Mouse (Mus musculus) mesoderm, embryonic 11.5 days (tissue): ENCODE data around the gene L3mbtl3.

Source experiments
- DNase-seq: peaks from one replicate; pipeline ENCODE4 v3.0.0-alpha.2; 2012; ENCODE audit warnings: low read depth, low spot score

L3mbtl3 gene

DNA sequence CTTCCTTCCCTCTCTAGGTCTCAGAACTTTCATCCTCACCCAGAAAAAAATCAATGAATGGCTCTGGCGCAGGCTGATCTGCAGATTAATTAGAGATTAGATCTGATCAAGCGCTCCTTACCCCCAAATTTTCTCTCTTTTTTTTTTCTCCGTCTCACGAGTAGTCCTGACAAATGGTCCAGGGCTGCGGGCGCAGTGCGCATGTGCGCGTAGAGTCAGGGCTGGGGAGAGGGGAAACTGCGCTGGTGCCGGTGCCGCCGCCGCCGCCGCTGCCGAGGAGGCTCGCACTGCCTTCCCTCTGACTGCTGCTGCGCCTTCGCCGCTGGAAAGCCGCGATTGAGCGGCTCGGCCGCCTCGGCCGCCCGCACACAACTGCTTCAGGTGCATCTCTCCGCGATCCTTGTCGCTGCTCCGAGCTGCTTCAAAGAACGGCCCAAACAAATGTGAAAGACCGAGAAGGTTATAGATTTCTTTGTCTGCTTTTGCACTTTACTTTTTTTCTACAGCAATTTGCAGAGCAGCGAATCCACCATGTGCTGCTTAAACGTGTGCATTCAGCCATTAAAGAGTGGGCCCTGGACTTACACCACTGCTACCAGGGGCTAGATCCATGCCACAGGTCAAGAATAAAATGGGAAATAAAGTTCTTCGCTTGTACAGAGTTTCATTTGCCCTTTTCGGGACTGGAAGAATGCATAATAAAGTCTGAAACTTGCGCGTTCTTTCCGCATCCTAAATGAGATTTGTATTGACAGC is at the start of gene L3mbtl3:
L3mbtl3 (minus strand) TSS at position 182 of the 756 bp plus-strand sequence.
- DNase-seq: peak; percentile 94

DNA sequence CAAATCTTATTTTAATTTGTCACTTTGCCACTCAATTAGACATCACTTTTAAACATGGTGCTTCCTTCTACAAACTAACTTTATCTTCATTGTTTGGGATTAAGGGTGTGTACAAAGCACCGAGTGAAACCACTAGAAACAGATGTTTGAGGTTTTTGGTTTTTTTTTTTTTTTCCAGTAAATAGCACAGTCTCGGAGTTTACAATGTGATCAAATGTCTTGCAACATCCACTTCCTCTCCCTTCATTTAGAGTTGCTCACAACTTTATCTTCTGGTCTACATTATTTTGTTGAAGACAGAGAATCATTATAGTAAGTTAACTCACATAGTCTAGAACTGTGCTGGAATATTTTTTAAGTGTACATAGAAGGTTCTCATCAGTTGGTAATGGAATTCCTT is 45.4 kb upstream of the L3mbtl3 start:
- no peak for DNase-seq

DNA sequence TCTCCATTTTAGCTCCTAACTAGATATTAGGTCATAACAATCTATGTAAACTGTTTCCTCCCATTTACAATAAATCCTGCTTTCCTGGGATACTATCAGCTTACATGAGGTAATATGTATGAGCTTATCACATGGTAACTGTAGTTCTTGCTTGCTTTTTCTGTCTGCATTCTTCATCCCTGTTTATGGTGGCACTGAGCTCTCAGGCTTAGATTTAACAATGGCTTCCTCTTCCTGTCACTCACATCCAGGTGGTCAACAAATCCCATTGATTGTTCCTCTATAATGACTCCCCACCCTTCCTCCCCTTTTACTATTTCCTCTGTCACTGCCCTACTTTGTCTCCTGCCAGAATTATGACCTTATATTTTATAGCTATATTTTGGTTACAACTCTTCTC is 12.9 kb upstream of the L3mbtl3 start:
- no peak for DNase-seq

DNA sequence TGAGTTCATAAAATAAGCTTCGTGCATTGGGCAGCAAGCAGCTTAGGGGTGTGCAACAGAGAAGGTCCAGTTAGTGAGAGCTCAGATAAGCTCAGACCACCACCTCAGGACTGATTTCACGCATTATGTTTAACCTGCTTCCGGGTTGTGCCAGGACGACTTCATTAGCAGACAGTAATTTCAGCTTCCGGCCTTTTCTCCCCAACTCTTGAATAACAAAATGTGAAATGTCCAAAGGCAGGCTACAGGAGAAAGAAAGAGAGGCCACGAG is 1.5 kb upstream of the L3mbtl3 start:
- DNase-seq: no peak

DNA sequence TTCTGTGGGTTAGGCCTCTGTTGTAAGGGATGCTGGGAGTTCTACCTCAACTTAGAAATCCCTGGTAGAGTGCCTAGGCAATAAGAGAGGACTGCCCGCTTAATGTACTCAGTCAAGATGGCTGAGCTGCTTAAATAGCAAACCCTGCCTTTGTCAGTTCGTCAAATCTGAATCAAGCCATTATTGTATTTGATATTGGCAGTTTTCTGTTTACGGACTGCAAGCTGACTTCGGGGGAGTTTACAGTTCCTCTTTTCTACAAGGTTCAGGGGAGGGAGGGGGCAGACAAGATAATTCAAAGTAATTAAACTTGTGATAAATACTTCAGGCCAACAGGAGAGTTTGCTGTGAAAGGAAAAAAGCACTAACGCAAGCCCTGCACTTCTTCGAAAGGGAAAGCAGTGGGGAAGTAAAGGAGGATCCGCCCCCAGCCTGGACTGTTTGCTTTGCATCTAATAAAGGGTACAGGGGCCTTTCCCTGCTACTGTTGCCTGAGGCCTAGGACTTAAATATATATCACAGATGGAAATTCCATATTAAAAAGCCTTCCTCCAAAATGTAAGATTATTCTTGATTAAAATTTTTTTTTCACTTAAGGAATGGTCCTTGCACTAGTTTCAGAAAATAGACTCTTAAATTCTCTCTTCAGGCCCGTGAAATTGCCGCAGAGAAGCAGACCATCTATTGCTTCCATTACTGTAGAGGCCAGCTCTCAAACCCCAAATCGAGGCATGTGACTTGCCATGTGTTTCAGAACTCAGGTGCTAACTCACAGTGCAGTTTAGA is 968 bp upstream of the L3mbtl3 start:
- peak; percentile 23 for DNase-seq

DNA sequence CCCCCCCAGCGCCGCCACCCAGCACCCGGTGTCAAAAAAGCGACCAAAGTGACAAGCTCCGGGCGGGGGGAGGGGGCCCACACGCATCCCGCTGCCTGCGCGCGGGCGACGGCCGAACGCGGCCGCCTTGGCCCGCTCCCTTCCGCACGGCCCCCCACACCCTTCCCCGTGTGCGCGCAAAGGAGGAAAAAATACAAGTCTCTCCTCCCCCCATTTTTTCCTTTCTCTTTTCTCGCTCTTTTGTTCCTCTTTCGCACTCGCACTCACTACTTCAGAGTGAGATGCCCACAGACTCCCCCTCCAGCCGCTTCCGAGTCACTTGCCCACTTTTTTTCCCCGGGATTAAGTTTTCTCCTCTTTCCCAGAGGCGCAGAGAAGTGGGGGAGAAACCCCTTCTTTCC is 420 bp downstream of the L3mbtl3 start:
- no peak for DNase-seq

DNA sequence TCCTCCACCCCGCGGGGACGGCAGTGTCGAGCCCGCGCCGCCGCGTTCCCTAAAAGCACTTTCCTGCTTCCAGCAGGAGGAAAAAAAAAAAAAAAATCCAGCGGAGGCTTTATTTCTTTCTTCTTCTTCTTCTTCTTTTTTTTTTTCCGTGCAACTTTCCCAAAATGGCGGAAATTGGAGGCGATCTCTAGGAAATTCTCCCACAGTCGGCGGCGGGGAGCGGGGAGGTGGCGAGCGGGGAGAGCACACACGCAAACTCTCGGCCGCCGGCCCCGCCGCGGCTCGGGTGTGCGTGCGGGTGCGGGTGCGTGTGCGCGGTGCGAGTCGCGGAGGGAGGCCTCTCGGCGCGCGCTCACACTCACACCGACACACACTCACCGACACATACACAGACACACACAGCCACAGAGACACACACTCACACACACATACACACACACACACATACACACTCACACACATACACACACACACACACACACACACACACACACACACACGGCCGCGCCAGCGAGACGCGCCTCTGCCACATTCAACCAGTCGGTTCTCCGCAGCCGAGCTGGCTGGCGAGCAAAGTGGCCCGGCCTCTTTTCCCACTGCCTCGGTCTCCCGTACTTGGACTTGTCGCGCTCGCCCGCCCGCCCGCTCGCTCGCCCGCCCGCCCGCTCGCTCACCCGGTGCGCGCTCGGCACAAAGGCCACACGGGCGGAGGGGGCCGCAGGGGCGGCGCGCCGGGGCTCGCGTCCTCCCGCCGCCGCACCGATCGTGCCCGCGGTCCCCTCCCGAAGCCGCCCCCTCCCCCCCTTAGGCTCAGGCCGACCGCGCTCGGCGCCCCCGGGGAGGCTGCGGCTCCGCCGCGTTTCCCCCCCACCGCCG is 1.1 kb downstream of the L3mbtl3 start:
- DNase-seq: peak; percentile 65

DNA sequence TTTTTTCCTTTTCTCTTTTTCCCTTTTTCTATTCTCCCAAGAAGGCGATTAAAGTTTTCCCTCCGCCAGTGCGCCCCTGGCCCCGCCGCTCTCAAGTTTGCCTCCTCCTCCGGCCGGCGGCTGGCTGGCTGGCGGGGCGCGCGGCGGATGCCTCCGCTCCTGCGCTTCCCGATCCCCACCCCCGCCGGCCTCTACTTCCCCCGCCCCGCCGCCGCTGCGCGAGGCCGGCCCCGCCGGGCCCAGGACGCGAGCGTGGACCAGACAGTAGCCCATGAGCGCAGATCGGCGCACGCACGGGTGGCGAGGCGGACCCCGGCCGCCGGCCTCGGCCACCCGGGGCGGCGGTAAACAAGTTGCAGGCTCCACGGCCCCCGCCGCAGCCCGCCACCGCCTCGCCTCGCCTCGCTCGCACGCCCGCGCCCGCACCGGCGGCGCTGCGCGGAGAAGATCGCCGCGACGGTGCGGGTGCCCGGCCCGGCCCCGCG is 1.8 kb downstream of the L3mbtl3 start:
- peak; percentile 59 for DNase-seq

DNA sequence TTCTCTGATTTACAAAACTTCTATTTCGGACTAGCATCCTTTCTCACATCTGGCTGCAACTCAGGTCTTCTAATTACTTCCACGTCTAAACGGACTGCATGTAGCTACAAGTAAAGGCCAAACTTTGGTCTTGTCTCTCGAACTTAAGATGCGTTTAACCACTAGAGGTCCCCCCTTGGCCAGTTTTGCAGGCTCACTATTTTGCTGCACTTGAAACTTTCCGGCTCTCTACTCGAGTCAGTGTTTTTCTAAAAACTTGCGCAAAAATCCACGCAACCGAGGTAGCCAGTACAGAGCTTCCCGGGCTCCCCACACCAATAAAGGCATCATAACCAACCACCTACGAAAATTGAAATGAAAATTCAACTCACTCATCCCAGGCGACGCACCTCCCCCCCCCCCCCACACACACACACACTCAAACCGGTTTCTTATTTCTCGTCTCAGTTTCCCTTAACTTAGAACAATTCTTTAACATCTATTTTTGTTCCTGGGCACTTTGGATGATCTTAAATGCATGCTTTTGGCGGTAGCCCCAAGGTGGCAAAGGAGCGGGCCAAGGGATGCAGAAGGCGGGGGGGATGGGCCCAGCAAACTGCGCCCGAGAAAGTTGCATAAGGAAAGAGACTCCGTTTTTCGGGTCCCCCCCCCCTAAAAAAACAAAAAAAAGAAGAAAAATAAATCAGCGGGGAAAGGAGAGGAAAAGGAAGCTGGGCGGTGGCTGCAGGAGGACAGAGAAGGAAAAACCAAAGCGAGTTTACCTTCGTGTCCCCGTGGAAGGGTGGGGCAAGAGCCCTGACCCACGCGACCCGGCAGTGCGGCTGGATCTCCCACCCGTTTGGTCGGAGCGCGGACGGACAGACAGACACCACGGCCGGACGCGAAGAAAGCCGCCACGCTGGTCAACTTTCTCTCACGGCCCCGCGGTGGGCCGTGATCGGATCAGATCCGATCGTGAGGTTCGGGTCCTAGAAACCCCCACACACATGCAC is 2.5 kb downstream of the L3mbtl3 start:
- peak; percentile 87 for DNase-seq

DNA sequence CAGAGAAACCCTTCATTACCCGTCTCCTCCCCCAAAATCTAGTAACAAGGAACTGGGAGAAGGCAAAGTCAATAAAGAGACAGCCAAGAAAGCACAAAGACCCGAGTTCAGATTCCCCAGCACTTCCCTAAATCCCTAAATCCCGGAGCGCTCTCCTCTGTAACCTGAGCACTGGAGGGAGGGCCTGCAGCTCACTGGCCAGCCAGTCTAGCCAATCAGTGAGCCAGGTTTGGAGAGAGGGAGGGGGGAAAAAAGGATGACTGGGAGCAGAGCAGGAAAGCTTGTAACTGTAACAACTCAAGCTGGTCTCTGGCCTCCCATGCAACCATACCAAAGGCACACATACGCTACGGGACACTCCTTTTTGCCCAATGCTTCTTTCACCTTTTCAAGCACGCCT is 4.4 kb downstream of the L3mbtl3 start:
- DNase-seq: peak; percentile 43

DNA sequence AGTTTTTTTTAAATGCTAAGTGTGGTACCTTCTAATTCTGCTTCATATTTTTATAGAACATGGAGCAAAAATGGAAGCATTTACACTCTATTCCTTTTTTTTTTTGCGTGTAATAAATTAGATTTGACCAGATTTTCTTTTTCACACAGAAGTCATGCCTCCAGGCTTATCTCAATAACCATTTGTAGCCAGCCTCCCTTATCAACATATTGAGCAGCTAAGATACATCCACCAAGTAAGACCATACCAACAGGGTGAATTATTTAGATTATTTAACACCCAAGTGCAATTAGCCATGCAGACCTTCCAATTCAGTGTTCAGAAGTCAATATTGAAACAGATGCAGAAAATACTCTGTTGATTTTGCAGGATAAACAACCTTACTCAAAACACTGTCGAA is 10.8 kb downstream of the L3mbtl3 start:
- no peak for DNase-seq

DNA sequence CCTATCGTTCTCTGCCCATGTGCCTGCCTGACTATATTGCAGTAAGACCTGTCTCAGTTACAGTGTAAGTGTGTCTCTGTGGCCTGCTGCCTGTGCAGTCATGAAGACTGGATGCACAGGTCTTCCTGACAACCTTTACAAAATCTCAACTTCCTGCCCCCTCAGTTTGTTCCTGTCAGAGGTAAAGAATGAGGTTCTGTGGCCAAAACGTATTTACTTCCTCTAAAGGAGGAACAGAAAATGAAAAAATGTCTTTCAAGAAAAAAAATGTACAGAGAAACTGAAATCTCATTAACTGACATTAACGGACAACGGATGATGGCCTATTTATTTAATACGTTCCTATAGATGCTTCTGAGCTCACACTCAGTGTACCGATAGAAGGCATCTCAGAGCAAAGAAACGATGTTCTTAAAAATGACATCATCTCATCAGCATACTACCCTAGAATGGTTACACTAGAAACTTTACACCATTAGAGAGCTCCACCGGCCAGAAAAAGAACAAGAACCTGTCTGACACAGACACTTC is 11.4 kb downstream of the L3mbtl3 start:
- DNase-seq: no peak

DNA sequence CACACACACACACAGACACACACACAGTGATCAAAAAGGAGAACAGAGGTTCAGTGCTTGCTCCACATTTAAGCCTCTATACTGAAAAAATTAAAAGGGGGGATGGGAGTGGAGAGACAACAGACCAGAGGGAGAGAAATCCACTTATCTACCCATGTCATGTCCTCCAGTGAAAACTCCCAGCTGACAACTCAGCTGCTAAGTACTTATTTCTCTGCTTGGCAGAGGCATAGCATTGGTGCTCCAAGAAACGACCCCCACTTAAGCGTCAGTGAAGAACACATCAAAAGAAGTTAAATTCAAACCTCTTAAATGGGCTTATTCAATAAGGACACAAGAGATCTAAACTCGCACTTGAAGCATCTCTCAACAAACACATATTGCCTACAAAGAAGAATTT is 12.2 kb downstream of the L3mbtl3 start:
- DNase-seq: no peak

DNA sequence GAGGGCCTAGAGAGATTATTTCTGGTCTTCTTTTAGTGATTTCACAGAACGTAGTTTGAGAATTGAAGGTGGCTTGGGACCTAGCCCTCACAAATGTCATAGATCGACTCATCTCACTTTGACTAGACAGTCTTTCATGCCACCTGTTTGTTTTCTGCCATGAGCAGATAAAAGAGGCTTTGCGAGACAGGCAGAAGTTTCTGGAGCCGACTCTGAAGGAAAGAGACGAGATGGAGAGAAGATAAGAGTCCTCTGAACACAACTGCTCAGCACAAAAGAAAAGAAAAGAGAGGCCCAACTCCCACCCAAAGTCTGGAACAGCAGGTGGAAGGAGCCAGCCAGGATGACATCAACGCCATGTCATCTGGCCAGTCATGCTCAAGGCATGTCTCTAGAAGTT is 17.0 kb downstream of the L3mbtl3 start:
- no peak for DNase-seq

DNA sequence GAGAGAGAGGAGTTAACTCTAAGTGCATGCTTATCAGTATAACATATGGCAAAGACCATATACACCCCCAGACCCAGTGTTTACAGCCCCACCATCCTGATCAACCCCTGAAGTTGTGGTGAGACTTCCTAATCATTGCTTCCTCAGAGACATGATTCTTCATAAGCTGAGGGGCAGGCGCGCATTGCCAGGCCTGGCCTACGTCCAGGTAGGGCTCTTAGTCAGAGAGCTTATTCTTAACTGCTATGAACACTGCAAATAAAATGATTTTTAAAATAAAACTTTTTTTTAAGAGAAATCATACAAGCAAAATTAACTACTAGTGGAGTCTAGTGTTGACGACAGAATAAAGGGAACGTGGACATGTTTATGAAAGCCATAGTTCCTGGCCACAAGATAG is 17.5 kb downstream of the L3mbtl3 start:
- DNase-seq: no peak

DNA sequence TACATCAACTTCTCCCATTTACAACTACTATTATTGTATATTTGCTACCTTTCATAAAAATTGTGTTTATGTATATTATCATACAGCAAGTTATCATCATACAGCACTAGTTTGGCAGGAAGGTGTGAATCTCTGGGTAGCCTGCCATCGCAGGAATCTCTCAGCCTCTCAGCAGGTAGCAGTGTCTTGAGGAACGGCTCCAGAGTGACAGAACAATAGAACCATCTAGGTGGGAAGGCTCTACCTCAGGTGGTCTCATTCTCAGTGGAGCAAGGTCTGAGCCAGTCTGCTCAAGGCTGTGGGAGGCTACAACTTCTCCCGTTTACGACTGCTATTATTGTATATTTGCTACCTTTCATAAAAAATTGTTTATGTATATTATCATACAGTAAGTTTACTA is 22.0 kb downstream of the L3mbtl3 start:
- DNase-seq: no peak

DNA sequence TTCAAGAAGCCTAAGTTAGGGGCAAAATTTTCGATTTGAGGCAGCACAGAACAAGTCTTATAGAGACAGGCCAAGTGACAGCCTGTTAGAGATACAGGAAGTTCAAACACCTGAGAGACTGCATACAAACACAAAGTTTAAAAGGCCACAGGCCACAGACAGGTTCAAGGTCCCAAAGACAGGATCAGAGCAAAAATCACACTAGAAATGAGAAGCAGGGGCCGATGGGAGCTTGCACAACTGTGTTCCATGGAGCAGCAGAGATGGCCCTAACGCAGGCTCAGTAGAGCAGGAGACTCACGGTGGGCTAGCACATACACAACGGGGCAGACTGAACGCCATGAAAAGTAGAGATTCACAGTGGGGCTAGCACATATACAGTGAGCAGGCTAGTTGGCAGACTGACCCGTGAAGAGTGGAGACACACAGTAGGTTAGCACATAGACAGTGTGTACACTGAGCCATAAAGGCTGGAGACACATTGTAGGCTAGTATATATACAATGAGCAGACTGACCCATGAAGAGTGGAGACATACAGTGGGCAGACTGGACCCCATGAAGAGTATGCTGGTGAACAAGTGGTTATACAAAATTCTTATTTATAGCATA is 24.5 kb downstream of the L3mbtl3 start:
- DNase-seq: no peak

DNA sequence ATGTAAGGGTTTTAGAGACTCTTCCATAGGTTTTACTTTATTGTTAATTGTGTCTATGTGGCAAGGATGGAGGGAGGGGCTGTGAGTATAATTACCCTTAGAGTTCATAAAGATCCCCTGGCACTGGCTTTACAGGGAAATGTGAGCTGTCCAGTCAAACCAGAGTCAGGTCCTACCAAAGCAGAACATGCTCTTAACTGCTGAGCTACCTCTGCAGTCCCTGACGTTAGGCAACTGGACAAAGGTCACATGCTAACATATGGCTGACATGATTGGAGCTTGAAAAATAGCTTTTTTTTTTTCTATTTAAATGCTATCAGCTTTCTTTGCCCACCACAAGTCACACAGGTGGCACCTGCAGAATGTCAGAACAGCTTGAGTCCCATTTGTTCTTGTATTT is 25.6 kb downstream of the L3mbtl3 start:
- DNase-seq: no peak

DNA sequence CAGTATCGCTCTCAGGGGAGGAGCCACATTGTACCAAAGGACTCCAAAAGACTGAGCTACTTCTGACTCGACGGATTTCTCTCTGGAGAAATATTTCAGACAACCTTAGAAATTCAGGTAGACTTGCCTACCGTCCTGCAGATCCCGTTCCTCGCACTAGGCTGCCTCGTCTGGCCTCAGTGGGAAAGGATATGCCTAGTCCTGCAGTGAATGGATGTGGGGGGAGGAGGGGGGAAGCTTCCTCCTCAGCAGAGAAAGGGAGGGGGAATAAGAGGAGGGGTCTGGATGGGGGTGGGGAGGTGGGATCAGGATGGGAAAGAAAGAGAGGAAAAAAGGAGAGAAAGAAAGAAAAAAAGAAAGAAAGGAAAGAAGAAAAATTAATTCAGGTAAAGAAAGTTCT is 28.2 kb downstream of the L3mbtl3 start:
- DNase-seq: no peak

DNA sequence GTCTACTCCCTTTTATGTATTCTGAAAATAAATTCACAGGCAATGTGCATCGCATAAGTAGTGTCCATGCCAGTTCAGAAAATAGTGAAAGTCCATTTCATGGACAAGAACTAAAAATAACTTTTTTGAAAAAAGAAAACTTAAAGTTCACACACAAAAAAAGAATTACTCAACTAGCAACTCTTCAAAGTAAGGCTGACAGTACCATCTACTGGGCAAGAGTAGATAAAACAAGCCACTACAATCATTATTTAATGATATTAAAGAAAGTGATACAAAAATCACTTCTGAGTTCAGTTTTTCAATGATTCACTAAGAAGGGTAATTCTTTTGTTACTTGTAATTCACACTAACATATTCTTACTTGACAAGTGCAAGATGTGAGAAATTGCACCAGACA is 29.9 kb downstream of the L3mbtl3 start:
- no peak for DNase-seq
